Mouse (Mus musculus): ENCODE measurements around the gene Abtb1. TPM values are rescaled to one million over a fixed set of nuclear protein-coding genes. Genes with fewer than 3 reads are reported as not detected.
A peak's percentile ranks its signal among the peaks of the same experiment; 100 is the strongest.

Abtb1 gene
- polyA plus RNA-seq (2015; fragmentation: Nextera tagmentation; extraction: Ambion mirVana), result 33.2 and 34.5 TPM in 2 replicates

DNA sequence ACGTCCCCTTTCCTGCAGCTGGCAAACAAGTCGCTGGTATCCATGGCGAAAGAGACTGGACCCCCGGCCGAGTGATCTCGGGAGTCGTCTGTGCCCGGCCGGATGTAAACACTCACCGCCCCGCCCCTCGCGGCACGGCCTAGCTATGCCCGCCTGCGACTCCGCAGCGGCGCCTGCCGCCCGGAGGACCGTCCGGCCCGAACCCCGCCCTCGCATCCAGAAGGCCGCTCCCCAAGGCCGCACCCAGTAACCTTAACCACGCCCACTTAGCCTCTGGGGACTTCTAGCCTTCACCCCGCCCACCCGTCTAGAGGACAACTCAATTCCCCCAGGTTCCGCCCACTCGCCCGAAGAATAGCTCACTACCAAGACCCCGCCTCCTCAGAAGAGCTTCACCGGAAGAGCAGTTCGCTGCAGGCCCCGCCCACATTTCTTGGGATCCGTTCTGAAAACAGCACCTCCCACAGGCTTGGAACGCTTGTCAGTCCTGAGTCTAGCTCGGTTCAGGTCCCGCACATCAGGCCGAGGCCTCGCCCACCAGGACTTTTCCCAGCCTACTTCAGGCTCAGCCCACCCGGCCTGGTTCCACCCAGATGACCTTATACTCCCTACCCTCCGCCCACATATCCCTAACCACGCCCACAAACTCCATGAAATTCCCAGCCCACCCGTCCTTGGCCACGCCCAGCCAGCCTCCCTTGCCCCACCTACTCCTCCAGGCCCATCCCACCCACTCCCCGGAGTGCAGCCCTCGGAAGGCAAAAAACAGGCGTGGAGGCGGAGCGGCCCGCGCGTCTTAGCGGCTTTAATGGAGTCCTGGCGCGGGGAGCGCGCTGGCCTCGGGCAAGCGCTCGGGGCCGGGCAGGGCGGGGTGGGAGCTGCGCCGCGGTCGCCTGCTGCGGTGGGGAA is at the start of gene Abtb1:
Gene Abtb1 (minus strand): TSS at position 204 of the 909 bp plus-strand sequence.
- H3K4me3 ChIP-seq (replicated peaks), result peak within 1 kb of the TSS; percentile 94
- ATAC-seq (ENCODE audit: insufficient number of reproducible peaks, low FRiP score, low TSS enrichment, low read depth), result peak; percentile 98
- peak within 1 kb of the TSS; percentile 90 for H3K27ac ChIP-seq (replicated peaks)
- peak within 1 kb of the TSS; percentile 81 for H3K4me2 ChIP-seq (replicated peaks)
- peaks cover 31% of the 10 kb centered on the region for H3K36me3 ChIP-seq
- peak within 1 kb of the TSS; percentile 90 for H3K9ac ChIP-seq
- H3K4me1 ChIP-seq, result peaks cover 26% of the 10 kb centered on the region
- no peaks in the 10 kb centered on the region for H3K9me3 ChIP-seq (replicated peaks)
- no peaks in the 10 kb centered on the region for H3K27me3 ChIP-seq
- under 1% methylated on average over 66 of the region's 72 CpGs for WGBS

DNA sequence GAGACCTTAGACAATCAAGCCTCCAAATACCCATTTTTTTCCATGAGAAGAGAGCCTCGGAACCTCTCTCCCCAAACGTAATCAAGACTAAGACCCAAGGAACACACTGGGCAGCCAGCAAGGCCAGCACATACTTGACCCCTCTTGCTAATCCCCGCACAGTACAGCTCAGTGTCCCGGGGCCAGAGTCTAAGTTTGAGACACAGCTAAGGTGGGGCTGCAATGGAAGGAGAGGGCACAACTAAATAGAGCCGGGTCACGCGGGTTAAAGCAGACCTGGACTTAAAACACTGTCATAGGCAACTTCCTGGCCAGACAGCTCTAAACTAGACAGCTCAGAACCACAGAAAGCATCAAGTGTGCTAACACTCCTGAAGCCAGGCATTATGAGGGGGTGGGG is 49.0 kb upstream of the Abtb1 start:
- peaks cover 98% of the 10 kb centered on the region for H3K36me3 ChIP-seq

DNA sequence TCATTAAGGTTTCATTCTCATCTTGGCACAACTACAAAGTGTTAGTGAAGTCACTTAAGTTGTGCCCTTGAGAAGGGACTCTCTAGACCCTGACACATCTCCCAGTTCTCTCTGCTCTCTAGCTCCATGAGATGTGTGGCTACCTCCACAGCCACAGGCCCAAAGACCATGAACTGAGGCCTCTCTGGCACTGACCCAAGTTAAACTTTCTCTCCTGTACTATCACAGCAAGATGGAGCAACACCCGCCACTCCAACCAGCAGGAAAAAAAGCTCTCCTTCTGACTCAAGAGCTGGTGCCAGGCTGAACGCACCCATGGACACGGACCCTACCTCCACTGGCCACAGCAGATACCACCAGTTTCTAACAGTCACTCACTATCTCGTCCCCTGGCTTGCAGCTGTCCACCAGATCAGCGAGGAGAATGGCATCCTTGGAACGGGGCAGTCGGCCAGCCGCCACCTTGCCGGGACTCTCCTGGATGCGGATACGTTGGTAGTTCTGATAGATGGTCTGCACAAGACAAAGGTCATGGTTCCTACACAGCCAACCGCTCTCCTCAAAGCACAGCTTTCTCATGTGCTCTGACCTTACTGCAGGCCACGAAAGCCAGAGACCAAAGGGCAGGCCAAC is 47.7 kb upstream of the Abtb1 start:
- WGBS, result 90% methylated on average over 13 of the region's 13 CpGs
- H3K9me3 ChIP-seq (replicated peaks), result no peaks in the 10 kb centered on the region
- H3K9ac ChIP-seq, result no peak overlapping the region
- peaks cover 98% of the 10 kb centered on the region for H3K36me3 ChIP-seq
- no peak overlapping the region for H3K4me2 ChIP-seq (replicated peaks)
- H3K27me3 ChIP-seq, result no peaks in the 10 kb centered on the region
- no peak overlapping the region for H3K4me3 ChIP-seq (replicated peaks)
- no peak for ATAC-seq (ENCODE audit: insufficient number of reproducible peaks, low FRiP score, low TSS enrichment, low read depth)
- H3K4me1 ChIP-seq, result no peaks in the 10 kb centered on the region
- H3K27ac ChIP-seq (replicated peaks), result no peak overlapping the region

More for the DNA sequence above, 49.0 kb upstream of the Abtb1 start:
- no peaks in the 10 kb centered on the region for H3K27me3 ChIP-seq
- no peaks in the 10 kb centered on the region for H3K9me3 ChIP-seq (replicated peaks)
- H3K27ac ChIP-seq (replicated peaks), result no peak overlapping the region
- ATAC-seq (ENCODE audit: insufficient number of reproducible peaks, low FRiP score, low TSS enrichment, low read depth), result no peak
- 82% methylated on average over 7 of the region's 7 CpGs for WGBS
- H3K4me3 ChIP-seq (replicated peaks), result no peak overlapping the region
- H3K4me1 ChIP-seq, result no peaks in the 10 kb centered on the region
- H3K9ac ChIP-seq, result no peak overlapping the region
- no peak overlapping the region for H3K4me2 ChIP-seq (replicated peaks)

DNA sequence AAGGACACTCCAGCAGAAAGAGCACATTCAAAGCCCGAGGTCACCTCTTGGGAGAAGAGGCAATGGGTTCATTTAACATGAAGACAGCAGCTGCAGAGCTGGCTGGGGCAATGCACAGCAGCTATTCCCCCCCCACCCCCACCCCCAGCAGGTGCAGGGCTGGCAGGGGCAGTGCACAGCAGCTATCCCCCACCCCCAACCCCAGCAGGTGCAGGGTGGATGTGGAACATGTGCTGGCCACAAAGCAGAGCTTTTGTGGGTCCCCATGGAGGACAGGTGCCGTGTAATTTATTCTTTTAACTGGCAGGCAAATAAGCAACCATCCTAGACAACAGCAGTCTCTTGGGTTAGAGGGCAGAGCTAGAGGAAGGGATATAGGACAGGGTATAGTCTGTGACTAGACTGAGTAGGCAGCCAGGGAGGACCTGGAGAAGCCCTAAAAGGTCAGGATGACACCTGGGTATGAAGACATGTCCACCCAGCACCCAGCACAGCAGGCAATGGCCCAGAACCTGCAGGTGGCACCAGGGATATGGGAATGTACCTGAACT is 44.7 kb upstream of the Abtb1 start:
- ATAC-seq (ENCODE audit: insufficient number of reproducible peaks, low FRiP score, low TSS enrichment, low read depth), result peak; percentile 53; the same call in 1 of the 2 replicates

DNA sequence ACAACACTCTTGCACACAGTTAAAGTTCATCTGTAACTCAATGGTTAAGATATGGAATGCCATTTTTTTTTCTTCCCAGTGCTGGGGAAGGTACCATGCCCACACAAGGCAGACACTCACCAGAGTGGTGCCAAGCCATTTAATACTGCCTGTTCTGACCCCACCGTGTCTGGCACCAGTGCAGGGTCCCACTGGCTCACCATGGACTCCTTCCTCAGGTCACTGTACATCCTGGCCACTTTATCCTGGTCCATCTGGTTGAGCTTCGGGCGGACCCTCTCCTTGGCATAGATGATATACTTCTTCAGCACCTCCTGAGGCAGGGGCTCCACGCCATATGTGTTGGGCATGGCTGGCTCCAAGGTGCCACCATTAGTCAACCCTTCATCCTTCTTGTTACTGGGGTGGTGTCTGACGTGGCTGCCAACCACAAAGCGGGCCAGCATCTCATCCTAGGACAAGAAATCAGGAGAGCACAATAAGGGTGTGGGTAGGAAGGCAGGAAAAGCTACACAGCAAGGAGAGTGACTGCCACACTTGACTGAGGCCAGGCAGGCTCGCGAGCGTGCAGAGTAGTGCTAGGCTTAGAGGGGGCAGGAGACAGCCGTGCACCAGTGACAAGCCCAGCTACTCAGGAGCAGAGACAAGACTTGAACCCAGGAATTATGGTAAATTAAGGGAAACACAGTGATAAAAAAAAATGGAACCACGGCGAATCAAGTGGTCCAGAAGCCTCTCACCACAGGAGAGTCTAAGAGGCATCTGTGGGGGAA is 44.0 kb upstream of the Abtb1 start:
- H3K27me3 ChIP-seq, result no peaks in the 10 kb centered on the region
- WGBS, result 88% methylated on average over 12 of the region's 12 CpGs
- no peak overlapping the region for H3K4me2 ChIP-seq (replicated peaks)
- no peak overlapping the region for H3K9ac ChIP-seq
- ATAC-seq (ENCODE audit: insufficient number of reproducible peaks, low FRiP score, low TSS enrichment, low read depth), result no peak
- H3K27ac ChIP-seq (replicated peaks), result no peak overlapping the region
- H3K4me1 ChIP-seq, result no peaks in the 10 kb centered on the region
- H3K9me3 ChIP-seq (replicated peaks), result no peaks in the 10 kb centered on the region
- H3K4me3 ChIP-seq (replicated peaks), result no peak overlapping the region
- peaks cover 87% of the 10 kb centered on the region for H3K36me3 ChIP-seq

More for the DNA sequence above, 44.7 kb upstream of the Abtb1 start:
- WGBS, result 62% methylated on average over 2 of the region's 2 CpGs
- no peak overlapping the region for H3K4me2 ChIP-seq (replicated peaks)
- no peak overlapping the region for H3K27ac ChIP-seq (replicated peaks)
- H3K27me3 ChIP-seq, result no peaks in the 10 kb centered on the region
- H3K9me3 ChIP-seq (replicated peaks), result no peaks in the 10 kb centered on the region
- H3K36me3 ChIP-seq, result peaks cover 94% of the 10 kb centered on the region
- H3K9ac ChIP-seq, result no peak overlapping the region
- no peak overlapping the region for H3K4me3 ChIP-seq (replicated peaks)
- H3K4me1 ChIP-seq, result no peaks in the 10 kb centered on the region

DNA sequence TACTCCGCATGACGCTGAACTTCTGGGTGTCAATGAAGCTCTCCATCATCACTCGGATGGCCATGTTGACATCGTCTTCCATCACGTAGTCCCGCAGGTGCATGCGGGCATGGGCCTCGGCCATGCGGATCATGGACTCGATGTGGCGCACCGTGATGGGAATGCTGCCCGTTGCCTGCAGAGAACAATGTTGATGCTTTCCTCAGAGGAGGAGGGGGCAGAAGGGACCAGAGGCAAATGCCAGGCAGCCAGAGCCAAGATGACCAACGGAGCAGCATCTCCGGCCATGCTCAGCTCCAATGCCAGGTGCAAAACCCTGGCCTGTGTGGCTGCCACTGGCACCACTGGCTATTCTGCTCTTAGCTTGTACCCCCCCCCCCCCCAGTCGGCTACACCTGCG is 42.9 kb upstream of the Abtb1 start:
- Histone ChIP-seq H3K4me2 (replicated peaks) (no peak overlapping the region), H3K9ac (no peak overlapping the region), H3K4me1 (no peaks in the 10 kb centered on the region), H3K27me3 (no peaks in the 10 kb centered on the region), H3K4me3 (replicated peaks) (no peak overlapping the region), H3K27ac (replicated peaks) (no peak overlapping the region), H3K36me3 (peaks cover 76% of the 10 kb centered on the region), H3K9me3 (replicated peaks) (no peaks in the 10 kb centered on the region)
- WGBS, result 96% methylated on average over 17 of the region's 17 CpGs
- ATAC-seq (ENCODE audit: insufficient number of reproducible peaks, low FRiP score, low TSS enrichment, low read depth), result no peak

DNA sequence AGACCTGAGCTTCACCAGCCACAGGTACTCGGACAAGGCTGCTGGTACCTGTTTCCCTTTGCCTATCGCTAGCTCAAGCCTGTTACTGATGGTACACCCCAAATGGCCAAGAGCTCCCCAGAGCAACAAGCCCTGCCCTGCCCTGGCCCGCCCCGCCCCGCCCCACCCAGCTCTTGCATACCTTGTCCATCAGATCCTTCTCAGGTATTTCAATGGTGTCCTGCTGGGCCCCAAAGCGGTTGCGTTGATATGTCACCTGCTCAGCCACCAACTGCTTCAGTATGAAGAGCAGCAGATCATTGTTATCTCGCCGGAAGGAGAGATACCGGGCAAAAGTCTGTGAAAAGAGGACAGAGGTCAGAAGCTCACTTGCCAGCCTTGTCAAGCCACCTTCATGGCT is 42.4 kb upstream of the Abtb1 start:
- 81% methylated on average over 10 of the region's 10 CpGs for WGBS
- H3K27ac ChIP-seq (replicated peaks), result no peak overlapping the region
- no peaks in the 10 kb centered on the region for H3K9me3 ChIP-seq (replicated peaks)
- no peaks in the 10 kb centered on the region for H3K27me3 ChIP-seq
- ATAC-seq (ENCODE audit: insufficient number of reproducible peaks, low FRiP score, low TSS enrichment, low read depth), result no peak
- no peak overlapping the region for H3K4me3 ChIP-seq (replicated peaks)
- peaks cover 71% of the 10 kb centered on the region for H3K36me3 ChIP-seq
- no peaks in the 10 kb centered on the region for H3K4me1 ChIP-seq
- H3K9ac ChIP-seq, result no peak overlapping the region
- H3K4me2 ChIP-seq (replicated peaks), result no peak overlapping the region

DNA sequence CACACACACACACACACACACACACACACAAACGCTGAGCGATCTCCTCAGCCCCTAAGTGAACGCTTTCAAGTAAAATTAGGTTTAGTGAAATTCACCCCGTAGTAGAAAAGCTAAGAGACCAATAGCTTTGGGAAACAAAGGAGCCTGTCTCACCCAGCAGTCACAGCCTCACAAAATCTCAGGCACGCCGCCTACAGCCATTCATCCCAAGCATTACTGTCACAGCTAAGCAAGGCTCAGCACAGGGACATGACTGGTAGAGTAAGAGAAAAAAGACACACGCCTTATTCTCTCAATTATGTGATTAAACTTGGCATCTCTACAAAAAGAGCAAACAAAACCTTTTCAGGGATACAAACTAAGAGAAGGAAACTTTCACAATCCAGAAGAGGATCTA is 39.5 kb upstream of the Abtb1 start:
- H3K36me3 ChIP-seq, result peaks cover 43% of the 10 kb centered on the region
- no peak for ATAC-seq (ENCODE audit: insufficient number of reproducible peaks, low FRiP score, low TSS enrichment, low read depth)

DNA sequence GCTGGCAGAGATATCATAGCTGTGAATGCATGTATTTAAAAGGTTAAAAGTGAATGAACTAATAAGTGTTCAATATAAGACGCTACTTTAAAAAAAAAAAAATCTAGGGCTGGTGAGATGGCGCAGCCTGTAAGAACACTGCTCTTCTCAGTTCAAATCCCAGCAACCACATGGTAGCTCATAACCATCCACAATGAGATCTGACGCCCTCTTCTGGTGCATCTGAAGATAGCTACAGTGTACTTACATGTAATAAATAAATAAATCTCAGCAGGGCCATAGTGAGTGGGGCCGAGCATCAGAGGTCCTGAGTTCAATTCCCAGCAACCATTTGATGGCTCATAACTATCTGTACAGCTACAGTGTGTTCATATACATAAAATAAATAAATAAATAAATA is 37.7 kb upstream of the Abtb1 start:
- WGBS, result 62% methylated on average over 4 of the region's 4 CpGs
- Histone ChIP-seq H3K9me3 (replicated peaks) (no peaks in the 10 kb centered on the region), H3K36me3 (peaks cover 24% of the 10 kb centered on the region), H3K4me2 (replicated peaks) (no peak overlapping the region), H3K27me3 (no peaks in the 10 kb centered on the region), H3K4me1 (peaks cover 6% of the 10 kb centered on the region), H3K9ac (no peak overlapping the region), H3K4me3 (replicated peaks) (no peak overlapping the region), H3K27ac (replicated peaks) (no peak overlapping the region)
- no peak for ATAC-seq (ENCODE audit: insufficient number of reproducible peaks, low FRiP score, low TSS enrichment, low read depth)

More for the DNA sequence above, 39.5 kb upstream of the Abtb1 start:
- Histone ChIP-seq H3K27me3 (no peaks in the 10 kb centered on the region), H3K27ac (replicated peaks) (no peak overlapping the region), H3K9me3 (replicated peaks) (no peaks in the 10 kb centered on the region), H3K4me3 (replicated peaks) (no peak overlapping the region), H3K4me1 (no peaks in the 10 kb centered on the region), H3K4me2 (replicated peaks) (no peak overlapping the region), H3K9ac (no peak overlapping the region)
- 83% methylated on average over 7 of the region's 7 CpGs for WGBS

DNA sequence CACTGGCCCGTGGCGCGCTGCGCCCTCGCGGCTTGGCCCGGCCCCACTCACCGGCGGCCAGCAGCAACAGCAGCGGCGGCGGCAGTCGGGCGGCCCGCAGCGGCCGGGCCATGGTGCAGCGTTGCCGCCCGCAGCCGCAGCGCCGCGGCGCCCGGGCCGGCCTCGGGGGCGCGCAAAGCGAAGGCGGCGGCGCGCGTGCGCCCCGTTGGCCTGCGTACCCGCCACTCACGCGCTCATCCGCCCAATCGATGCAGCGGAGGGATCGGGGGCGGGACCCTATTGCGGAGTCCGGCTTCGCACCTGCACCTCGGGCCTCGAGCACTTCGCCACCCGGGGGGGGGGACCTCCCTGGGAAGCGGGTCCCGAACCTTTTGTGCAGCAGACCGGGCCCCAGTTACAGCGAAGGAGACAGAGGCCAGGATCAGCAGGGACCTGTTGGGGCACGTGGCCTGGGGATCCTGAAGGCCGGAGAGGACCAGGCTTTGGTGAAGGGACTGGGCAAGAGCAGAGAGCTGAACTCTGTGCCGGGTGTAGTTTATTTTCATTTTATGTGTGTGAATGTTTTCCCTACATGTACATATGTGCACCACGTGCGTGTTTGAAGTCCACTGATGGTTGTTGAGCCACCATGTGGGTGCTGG is 33.2 kb upstream of the Abtb1 start, which contains the start of gene Podxl2:
Gene Podxl2 (minus strand): TSS at position 177 of the 641 bp plus-strand sequence.
- Histone ChIP-seq H3K4me1 (peaks cover 43% of the 10 kb centered on the region), H3K9ac (peak within 1 kb of the TSS; percentile 78), H3K27me3 (no peaks in the 10 kb centered on the region), H3K4me3 (replicated peaks) (peak within 1 kb of the TSS; percentile 76), H3K9me3 (replicated peaks) (no peaks in the 10 kb centered on the region), H3K36me3 (no peaks in the 10 kb centered on the region), H3K27ac (replicated peaks) (peak within 1 kb of the TSS; percentile 51; the same call in 1 of the 2 replicates), H3K4me2 (replicated peaks) (peak within 1 kb of the TSS; percentile 97)
- 5% methylated on average over 49 of the region's 63 CpGs for WGBS
- peak; percentile 81 for ATAC-seq (ENCODE audit: insufficient number of reproducible peaks, low FRiP score, low TSS enrichment, low read depth)

Data from embryonic facial prominence, embryonic 15.5 days (tissue).